Mouse (Mus musculus): ENCODE data around the gene Tbc1d10c. TPM values are rescaled to one million over a fixed set of nuclear protein-coding genes. Genes with fewer than 3 reads are reported as not detected.

Gene Tbc1d10c
- polyA plus RNA-seq, 1 experiment from 2014 or later, result 1.1 TPM

DNA sequence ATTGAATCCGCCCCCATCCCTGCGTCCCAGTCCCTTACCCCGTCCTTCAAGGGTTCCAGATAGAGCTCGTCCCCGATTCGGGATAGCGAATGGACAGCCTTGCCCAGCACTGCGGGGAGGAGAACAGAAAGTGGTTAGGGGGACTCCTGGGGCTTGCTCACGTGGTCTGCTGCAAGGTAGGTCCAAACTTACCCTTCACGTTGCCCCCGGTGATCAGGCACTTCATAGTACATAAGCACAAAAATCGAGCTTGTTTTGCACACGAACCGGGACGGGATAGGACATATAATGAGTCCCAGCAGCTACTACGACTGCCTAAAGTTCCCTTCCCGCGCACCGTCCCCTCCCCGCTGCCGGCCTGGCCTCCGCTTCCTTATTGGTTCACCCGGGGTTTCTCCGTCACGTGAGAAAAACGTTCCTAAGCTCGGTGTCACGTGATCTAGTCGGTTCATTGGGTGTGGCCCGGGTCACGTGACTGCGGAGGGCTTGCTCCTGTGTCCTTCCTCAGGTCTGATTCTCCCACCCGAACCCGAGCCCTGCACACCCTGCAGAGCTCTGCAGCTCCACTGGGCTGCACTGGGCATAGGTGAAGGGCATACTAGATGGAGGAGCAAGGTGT, 10.3 kb upstream of the Tbc1d10c start, which contains the start of gene Rad9a:
Rad9a (minus strand) TSS at position 372 of the 619 bp plus-strand sequence.
- H3K9ac ChIP-seq (ENCODE audit: low read length), result peak within 1 kb of the TSS; percentile 73
- H3K4me1 ChIP-seq (ENCODE audit: control insufficient read depth, insufficient read depth, low read length), result peaks cover 4% of the 10 kb centered on the region
- H3K27ac ChIP-seq (ENCODE audit: low read depth, low read length), result no peak within 1 kb of the TSS
- ATAC-seq (ENCODE audit: insufficient read depth, low FRiP score, low TSS enrichment) (peak; percentile 75), DNase-seq (ENCODE audit: low spot score) (peak; percentile 96)
- peak within 1 kb of the TSS; percentile 75 for H3K4me2 ChIP-seq (ENCODE audit: low read depth)
- peak within 1 kb of the TSS; percentile 65 for H3K4me3 ChIP-seq (ENCODE audit: low read depth, low read length)
- under 1% methylated on average over 34 of the region's 34 CpGs for WGBS
- no peaks in the 10 kb centered on the region for H3K9me3 ChIP-seq (ENCODE audit: control insufficient read depth, low read length)
- no peaks in the 10 kb centered on the region; the same call in 1 of the 2 replicates for H3K36me3 ChIP-seq (ENCODE audit: control insufficient read depth, insufficient read depth, low read length)
- no peaks in the 10 kb centered on the region for H3K27me3 ChIP-seq (ENCODE audit: control insufficient read depth, insufficient read depth, low read length)

DNA sequence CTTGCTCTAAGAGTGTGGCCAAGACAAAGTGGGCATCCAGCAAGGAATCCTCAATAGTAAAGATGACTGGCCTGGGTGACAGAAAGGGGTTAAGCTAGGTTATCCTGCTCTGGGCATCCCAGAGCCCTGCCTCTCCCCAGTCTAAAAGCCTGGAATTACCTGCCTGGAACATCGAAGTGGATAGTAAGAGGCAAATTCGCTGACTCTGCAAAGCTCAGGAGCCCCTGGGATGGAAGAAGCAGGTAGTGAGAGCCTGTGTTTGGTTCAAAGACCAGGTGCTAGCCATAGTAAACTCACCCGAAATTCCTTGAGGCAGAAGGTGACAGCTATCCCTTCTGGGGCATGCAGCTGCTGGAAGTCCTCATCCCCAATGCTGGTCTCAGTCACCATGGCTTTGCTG, 6.1 kb upstream of the Tbc1d10c start:
- 71% methylated on average over 3 of the region's 3 CpGs for WGBS
- H3K27me3 ChIP-seq (ENCODE audit: control insufficient read depth, insufficient read depth, low read length), result no peaks in the 10 kb centered on the region
- no peak for ATAC-seq (ENCODE audit: insufficient read depth, low FRiP score, low TSS enrichment)
- H3K4me3 ChIP-seq (ENCODE audit: low read depth, low read length), result no peak overlapping the region
- H3K27ac ChIP-seq (ENCODE audit: low read depth, low read length), result no peak overlapping the region
- peaks cover 14% of the 10 kb centered on the region for H3K4me1 ChIP-seq (ENCODE audit: control insufficient read depth, insufficient read depth, low read length)
- no peak overlapping the region; the same call in 1 of the 2 replicates for H3K4me2 ChIP-seq (ENCODE audit: low read depth)
- no peaks in the 10 kb centered on the region for H3K9me3 ChIP-seq (ENCODE audit: control insufficient read depth, low read length)
- peaks cover 14% of the 10 kb centered on the region for H3K36me3 ChIP-seq (ENCODE audit: control insufficient read depth, insufficient read depth, low read length)
- no peak overlapping the region for H3K9ac ChIP-seq (ENCODE audit: low read length)
- no peak for DNase-seq (ENCODE audit: low spot score)

DNA sequence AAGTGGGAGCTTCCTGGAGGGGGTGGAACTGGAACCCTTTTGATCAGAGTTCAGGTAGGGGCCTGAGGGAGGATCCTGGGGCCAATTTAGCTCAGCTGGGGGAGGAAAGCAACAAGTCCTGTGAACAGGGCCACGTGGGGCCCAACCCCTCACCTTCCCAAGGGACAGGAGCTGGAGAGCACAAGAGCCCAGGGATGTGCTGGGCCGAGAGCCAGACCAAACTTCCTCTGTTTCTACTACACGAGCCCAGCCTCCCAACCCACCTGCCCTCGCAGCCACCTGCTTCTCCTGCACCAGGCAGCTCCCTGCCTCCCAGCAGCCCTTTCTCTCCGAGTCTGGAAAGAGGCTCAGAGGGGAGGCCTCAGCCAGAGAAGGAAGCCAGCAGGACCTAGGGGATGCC, 5.5 kb upstream of the Tbc1d10c start:
- Histone ChIP-seq H3K4me1 (ENCODE audit: control insufficient read depth, insufficient read depth, low read length) (peaks cover 14% of the 10 kb centered on the region), H3K4me3 (ENCODE audit: low read depth, low read length) (no peak overlapping the region), H3K36me3 (ENCODE audit: control insufficient read depth, insufficient read depth, low read length) (peaks cover 14% of the 10 kb centered on the region), H3K27ac (ENCODE audit: low read depth, low read length) (no peak overlapping the region), H3K4me2 (ENCODE audit: low read depth) (no peak overlapping the region), H3K9me3 (ENCODE audit: control insufficient read depth, low read length) (no peaks in the 10 kb centered on the region), H3K9ac (ENCODE audit: low read length) (no peak overlapping the region), H3K27me3 (ENCODE audit: control insufficient read depth, insufficient read depth, low read length) (no peaks in the 10 kb centered on the region)
- DNase-seq (ENCODE audit: low spot score) (no peak), ATAC-seq (ENCODE audit: insufficient read depth, low FRiP score, low TSS enrichment) (no peak)
- WGBS, result 28% methylated on average over 5 of the region's 5 CpGs

DNA sequence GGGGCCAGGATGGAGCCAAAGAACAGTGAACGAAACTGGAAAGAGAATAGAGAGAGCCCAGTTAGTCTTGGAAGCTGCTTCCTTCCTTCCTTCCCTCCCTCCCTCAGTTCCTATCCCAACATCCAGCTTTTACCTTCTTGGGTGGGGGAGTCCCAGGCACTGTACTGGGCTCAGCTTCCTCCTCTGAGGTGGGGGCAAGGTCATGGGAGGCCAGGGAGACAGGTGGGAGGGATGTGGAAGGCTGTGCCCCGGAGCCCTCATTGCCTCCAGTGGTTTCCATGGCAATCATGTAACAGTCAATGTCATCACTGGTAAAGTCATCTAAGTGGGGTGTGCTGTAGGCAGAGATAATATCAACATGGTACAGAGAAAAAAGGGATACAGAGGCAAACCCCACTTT, 5.0 kb upstream of the Tbc1d10c start:
- peaks cover 14% of the 10 kb centered on the region for H3K36me3 ChIP-seq (ENCODE audit: control insufficient read depth, insufficient read depth, low read length)
- H3K27me3 ChIP-seq (ENCODE audit: control insufficient read depth, insufficient read depth, low read length), result no peaks in the 10 kb centered on the region
- no peak for ATAC-seq (ENCODE audit: insufficient read depth, low FRiP score, low TSS enrichment)
- DNase-seq (ENCODE audit: low spot score), result no peak
- no peaks in the 10 kb centered on the region for H3K9me3 ChIP-seq (ENCODE audit: control insufficient read depth, low read length)
- no peak overlapping the region for H3K9ac ChIP-seq (ENCODE audit: low read length)
- no peak overlapping the region for H3K4me2 ChIP-seq (ENCODE audit: low read depth)
- H3K4me1 ChIP-seq (ENCODE audit: control insufficient read depth, insufficient read depth, low read length), result peaks cover 14% of the 10 kb centered on the region
- H3K27ac ChIP-seq (ENCODE audit: low read depth, low read length), result no peak overlapping the region
- no peak overlapping the region for H3K4me3 ChIP-seq (ENCODE audit: low read depth, low read length)
- WGBS, result 59% methylated on average over 2 of the region's 2 CpGs

DNA sequence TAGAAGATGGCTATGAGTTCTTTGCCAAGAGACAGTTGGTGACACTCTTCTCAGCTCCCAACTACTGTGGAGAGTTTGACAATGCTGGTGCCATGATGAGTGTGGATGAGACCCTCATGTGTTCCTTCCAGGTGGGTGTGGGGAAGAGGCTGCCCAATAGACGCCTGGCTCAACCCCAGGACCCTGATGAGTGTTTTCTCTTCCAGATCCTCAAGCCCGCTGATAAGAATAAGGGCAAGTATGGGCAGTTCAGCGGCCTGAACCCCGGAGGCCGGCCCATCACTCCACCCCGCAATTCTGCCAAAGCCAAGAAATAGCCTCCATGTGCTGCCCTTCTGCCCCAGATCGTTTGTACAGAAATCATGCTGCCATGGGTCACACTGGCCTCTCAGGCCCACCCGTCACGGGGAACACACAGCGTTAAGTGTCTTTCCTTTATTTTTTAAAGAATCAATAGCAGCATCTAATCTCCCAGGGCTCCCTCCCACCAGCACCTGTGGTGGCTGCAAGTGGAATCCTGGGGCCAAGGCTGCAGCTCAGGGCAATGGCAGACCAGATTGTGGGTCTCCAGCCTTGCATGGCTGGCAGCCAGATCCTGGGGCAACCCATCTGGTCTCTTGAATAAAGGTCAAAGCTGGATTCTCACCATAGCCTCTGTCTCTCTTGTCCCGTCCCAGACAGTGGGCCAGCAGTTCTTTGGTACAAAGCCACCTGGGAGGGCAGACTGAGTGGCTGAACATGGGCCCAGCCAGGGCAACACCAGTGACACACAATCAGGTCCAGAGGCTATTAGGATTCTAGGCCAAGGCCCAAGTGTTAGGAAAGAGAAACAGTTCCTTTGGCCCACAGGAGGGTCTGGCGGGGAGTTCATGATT, 3.9 kb upstream of the Tbc1d10c start:
- no peak overlapping the region for H3K27ac ChIP-seq (ENCODE audit: low read depth, low read length)
- peaks cover 14% of the 10 kb centered on the region for H3K36me3 ChIP-seq (ENCODE audit: control insufficient read depth, insufficient read depth, low read length)
- no peak overlapping the region for H3K9ac ChIP-seq (ENCODE audit: low read length)
- no peak for ATAC-seq (ENCODE audit: insufficient read depth, low FRiP score, low TSS enrichment)
- no peak for DNase-seq (ENCODE audit: low spot score)
- H3K9me3 ChIP-seq (ENCODE audit: control insufficient read depth, low read length), result no peaks in the 10 kb centered on the region
- H3K27me3 ChIP-seq (ENCODE audit: control insufficient read depth, insufficient read depth, low read length), result no peaks in the 10 kb centered on the region
- no peak overlapping the region for H3K4me3 ChIP-seq (ENCODE audit: low read depth, low read length)
- peaks cover 10% of the 10 kb centered on the region for H3K4me1 ChIP-seq (ENCODE audit: control insufficient read depth, insufficient read depth, low read length)
- H3K4me2 ChIP-seq (ENCODE audit: low read depth), result no peak overlapping the region
- 87% methylated on average over 12 of the region's 12 CpGs for WGBS

DNA sequence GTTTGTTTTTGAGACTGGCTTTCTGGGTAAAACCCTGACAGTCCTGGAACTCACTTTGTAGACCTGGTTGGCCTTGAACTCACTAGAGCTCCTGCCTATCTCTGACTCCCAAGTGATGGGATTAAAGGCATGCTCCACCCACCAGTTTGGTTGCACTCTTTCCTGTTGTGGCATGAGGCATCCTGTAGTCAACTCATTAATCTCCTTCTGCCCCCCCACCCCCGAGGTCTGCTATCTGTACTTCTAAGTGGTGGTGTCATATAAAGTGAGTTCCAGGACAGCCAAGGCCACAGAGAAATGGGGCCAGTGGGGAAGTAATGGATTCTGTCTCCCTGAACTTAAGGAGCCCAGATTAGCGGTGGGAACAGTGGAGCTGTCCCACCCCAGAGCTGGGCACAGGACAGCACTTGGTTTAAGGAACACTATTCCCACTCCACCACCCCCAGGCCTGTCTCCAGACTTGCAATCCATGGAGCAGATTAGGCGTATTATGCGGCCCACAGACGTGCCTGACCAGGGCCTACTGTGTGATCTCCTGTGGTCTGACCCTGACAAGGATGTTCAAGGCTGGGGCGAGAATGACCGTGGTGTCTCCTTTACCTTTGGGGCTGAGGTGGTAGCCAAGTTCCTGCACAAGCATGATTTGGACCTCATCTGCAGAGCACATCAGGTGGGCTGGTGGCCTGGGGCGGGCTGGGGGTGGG, 3.1 kb upstream of the Tbc1d10c start:
- no peak for DNase-seq (ENCODE audit: low spot score)
- Histone ChIP-seq H3K4me2 (ENCODE audit: low read depth) (no peak overlapping the region), H3K4me3 (ENCODE audit: low read depth, low read length) (no peak overlapping the region), H3K27ac (ENCODE audit: low read depth, low read length) (no peak overlapping the region), H3K36me3 (ENCODE audit: control insufficient read depth, insufficient read depth, low read length) (peaks cover 14% of the 10 kb centered on the region), H3K9ac (ENCODE audit: low read length) (no peak overlapping the region), H3K27me3 (ENCODE audit: control insufficient read depth, insufficient read depth, low read length) (no peaks in the 10 kb centered on the region), H3K9me3 (ENCODE audit: control insufficient read depth, low read length) (no peaks in the 10 kb centered on the region), H3K4me1 (ENCODE audit: control insufficient read depth, insufficient read depth, low read length) (peaks cover 10% of the 10 kb centered on the region)
- WGBS, result 91% methylated on average over 8 of the region's 8 CpGs
- no peak for ATAC-seq (ENCODE audit: insufficient read depth, low FRiP score, low TSS enrichment)

DNA sequence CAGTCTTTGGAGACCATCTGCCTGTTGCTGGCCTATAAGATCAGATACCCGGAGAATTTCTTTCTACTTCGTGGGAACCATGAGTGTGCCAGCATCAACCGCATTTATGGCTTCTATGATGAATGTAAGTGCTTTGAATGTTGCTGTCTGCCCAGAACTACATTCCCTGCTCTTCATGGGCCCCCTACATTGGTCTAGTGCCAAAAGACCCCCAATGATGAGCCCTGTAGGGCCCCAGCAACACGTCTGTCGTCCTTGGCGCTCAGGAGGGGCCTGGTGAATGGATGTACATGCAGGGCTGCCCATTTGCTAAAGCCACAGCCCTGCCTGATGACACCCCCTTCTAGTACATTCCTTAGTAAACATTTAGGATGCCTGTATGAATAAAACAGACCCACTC, 2.0 kb upstream of the Tbc1d10c start:
- Histone ChIP-seq H3K4me3 (ENCODE audit: low read depth, low read length) (peak overlapping the region; percentile 98), H3K27me3 (ENCODE audit: control insufficient read depth, insufficient read depth, low read length) (no peaks in the 10 kb centered on the region), H3K4me1 (ENCODE audit: control insufficient read depth, insufficient read depth, low read length) (peaks cover 10% of the 10 kb centered on the region), H3K9ac (ENCODE audit: low read length) (peak overlapping the region; percentile 96), H3K36me3 (ENCODE audit: control insufficient read depth, insufficient read depth, low read length) (peaks cover 14% of the 10 kb centered on the region), H3K9me3 (ENCODE audit: control insufficient read depth, low read length) (no peaks in the 10 kb centered on the region), H3K4me2 (ENCODE audit: low read depth) (peak overlapping the region; percentile 90), H3K27ac (ENCODE audit: low read depth, low read length) (no peak overlapping the region)
- DNase-seq (ENCODE audit: low spot score) (no peak), ATAC-seq (ENCODE audit: insufficient read depth, low FRiP score, low TSS enrichment) (no peak)
- WGBS, result 63% methylated on average over 6 of the region's 6 CpGs

DNA sequence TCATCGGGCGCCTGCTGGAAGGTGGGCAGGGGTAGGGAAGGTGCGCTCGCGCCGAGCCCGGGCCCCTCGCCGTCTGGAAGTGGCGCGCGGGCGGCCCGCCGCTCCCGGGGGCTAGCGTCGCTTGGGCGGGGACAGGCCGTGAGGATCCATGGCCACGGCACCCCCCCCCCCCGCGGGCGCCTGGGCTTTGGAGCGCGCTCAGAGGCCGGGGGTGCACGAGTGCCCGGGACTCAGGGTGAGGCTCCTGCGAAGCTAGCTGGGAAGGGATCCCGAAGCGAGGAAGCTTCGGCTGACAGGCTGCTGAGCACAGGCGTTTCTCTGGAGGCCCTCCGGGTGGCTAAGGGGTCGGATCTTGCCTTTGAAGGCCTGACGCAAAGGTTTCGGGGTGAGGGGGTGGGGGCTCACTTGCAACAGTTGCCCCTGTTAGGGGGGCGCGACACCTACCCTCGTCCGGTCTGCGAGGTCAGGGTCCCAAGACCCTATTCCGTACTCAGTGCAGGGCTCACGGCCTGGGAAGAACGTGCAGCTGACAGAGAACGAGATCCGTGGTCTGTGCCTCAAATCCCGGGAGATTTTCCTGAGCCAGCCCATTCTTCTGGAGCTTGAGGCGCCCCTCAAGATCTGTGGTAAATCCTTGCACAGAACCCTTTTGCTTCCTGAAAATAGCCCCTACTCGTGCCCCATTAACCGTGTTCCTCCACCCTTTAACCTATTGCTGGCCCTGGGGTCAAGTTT, 1.3 kb upstream of the Tbc1d10c start:
- Histone ChIP-seq H3K36me3 (ENCODE audit: control insufficient read depth, insufficient read depth, low read length) (peaks cover 14% of the 10 kb centered on the region), H3K27me3 (ENCODE audit: control insufficient read depth, insufficient read depth, low read length) (no peaks in the 10 kb centered on the region), H3K4me3 (ENCODE audit: low read depth, low read length) (peak overlapping the region; percentile 98), H3K27ac (ENCODE audit: low read depth, low read length) (peak overlapping the region; percentile 85), H3K9me3 (ENCODE audit: control insufficient read depth, low read length) (no peaks in the 10 kb centered on the region), H3K4me1 (ENCODE audit: control insufficient read depth, insufficient read depth, low read length) (peaks cover 10% of the 10 kb centered on the region), H3K9ac (ENCODE audit: low read length) (peak overlapping the region; percentile 96), H3K4me2 (ENCODE audit: low read depth) (peak overlapping the region; percentile 90)
- under 1% methylated on average over 45 of the region's 52 CpGs for WGBS
- DNase-seq (ENCODE audit: low spot score) (peak; percentile 42), ATAC-seq (ENCODE audit: insufficient read depth, low FRiP score, low TSS enrichment) (peak; percentile 23; the same call in 1 of the 2 replicates)

All from neural tube, embryonic 11.5 days (tissue).